Mouse (Mus musculus): Measurements from ENCODE around the gene Map4k3. TPM values are rescaled to one million over a fixed set of nuclear protein-coding genes. Genes with fewer than 3 reads are reported as not detected.

Map4k3 gene
- polyA plus RNA-seq, 1 experiment from 2014 or later = 23.6 TPM

DNA sequence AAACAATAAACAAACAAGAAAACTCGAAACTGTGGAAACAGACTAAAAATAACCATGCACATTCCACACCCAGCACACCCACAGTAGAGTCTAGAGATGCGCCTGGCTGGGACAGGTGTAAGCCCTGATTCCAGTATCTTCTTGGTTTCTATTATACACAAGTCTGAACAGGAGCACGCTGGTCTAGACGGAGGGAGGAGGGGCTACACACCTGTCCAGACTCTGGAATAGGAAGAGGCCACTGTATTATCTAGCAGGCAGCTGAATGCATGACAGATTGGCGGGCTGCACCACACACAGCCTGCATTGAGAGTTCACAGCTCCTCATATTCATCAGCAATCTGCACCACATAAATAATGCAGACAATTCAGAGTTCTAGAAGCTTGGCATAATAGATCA is 26.6 kb downstream of the Map4k3 start:
- no peak overlapping the region for H3K9ac ChIP-seq
- H3K36me3 ChIP-seq = no peaks in the 10 kb centered on the region
- H3K4me2 ChIP-seq (replicated peaks) = no peak overlapping the region
- H3K9me3 ChIP-seq (replicated peaks) = no peaks in the 10 kb centered on the region
- no peak overlapping the region for H3K4me3 ChIP-seq (replicated peaks)
- 64% methylated on average over 5 of the region's 5 CpGs for WGBS
- ATAC-seq (ENCODE audit: insufficient number of reproducible peaks, low FRiP score, low TSS enrichment, low read depth) = no peak
- H3K27me3 ChIP-seq = no peaks in the 10 kb centered on the region
- no peak overlapping the region for H3K27ac ChIP-seq (replicated peaks)
- H3K4me1 ChIP-seq = peaks cover 45% of the 10 kb centered on the region

GRCm38 (mm10) chr17:80698930-80699329 is 29.4 kb downstream of the Map4k3 start:
- Histone ChIP-seq H3K27ac (replicated peaks) (no peak overlapping the region), H3K36me3 (no peaks in the 10 kb centered on the region), H3K9me3 (replicated peaks) (no peaks in the 10 kb centered on the region), H3K9ac (no peak overlapping the region), H3K4me2 (replicated peaks) (no peak overlapping the region), H3K4me1 (peaks cover 30% of the 10 kb centered on the region), H3K27me3 (no peaks in the 10 kb centered on the region), H3K4me3 (replicated peaks) (no peak overlapping the region)
- WGBS = 35% methylated on average over 7 of the region's 7 CpGs
- ATAC-seq (ENCODE audit: insufficient number of reproducible peaks, low FRiP score, low TSS enrichment, low read depth) = no peak

- H3K27me3 ChIP-seq = no peaks in the 10 kb centered on the region
- no peak overlapping the region for H3K4me2 ChIP-seq (replicated peaks)
- peaks cover 34% of the 10 kb centered on the region for H3K4me1 ChIP-seq
- no peak for ATAC-seq (ENCODE audit: insufficient number of reproducible peaks, low FRiP score, low TSS enrichment, low read depth)
- 59% methylated on average over 12 of the region's 12 CpGs for WGBS
- H3K36me3 ChIP-seq = no peaks in the 10 kb centered on the region
- no peak overlapping the region for H3K9ac ChIP-seq
- H3K9me3 ChIP-seq (replicated peaks) = no peaks in the 10 kb centered on the region
- H3K4me3 ChIP-seq (replicated peaks) = no peak overlapping the region
- no peak overlapping the region for H3K27ac ChIP-seq (replicated peaks)
These were observed 29.9 kb downstream of the Map4k3 start for GRCm38 (mm10) chr17:80698191-80698901.

DNA sequence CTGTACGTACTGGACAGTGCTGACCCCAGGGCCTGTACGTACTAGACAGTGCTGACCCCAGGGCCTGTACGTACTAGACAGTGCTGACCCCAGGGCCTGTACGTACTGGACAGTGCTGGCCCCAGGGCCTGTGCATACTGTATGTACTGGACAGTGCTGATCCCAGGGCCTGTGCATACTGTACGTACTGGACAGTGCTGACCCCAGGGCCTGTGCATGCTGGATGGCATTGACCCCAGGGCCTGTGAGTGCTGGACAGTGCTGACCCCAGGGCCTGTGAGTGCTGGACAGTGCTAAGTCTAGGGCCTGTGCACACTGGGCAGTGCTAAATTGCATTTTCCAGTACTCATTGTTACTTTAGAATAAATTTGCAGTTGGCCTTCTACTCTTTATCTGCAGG is 31.3 kb downstream of the Map4k3 start:
- no peak overlapping the region for H3K4me2 ChIP-seq (replicated peaks)
- H3K9ac ChIP-seq = no peak overlapping the region
- H3K27me3 ChIP-seq = no peaks in the 10 kb centered on the region
- no peak overlapping the region for H3K4me3 ChIP-seq (replicated peaks)
- no peaks in the 10 kb centered on the region for H3K36me3 ChIP-seq
- WGBS = 90% methylated on average over 5 of the region's 5 CpGs
- H3K4me1 ChIP-seq = peaks cover 34% of the 10 kb centered on the region
- no peaks in the 10 kb centered on the region for H3K9me3 ChIP-seq (replicated peaks)
- no peak overlapping the region for H3K27ac ChIP-seq (replicated peaks)
- no peak for ATAC-seq (ENCODE audit: insufficient number of reproducible peaks, low FRiP score, low TSS enrichment, low read depth)

- WGBS = 81% methylated on average over 6 of the region's 6 CpGs
- no peak for ATAC-seq (ENCODE audit: insufficient number of reproducible peaks, low FRiP score, low TSS enrichment, low read depth)
- H3K4me1 ChIP-seq = peaks cover 30% of the 10 kb centered on the region
- no peak overlapping the region for H3K4me3 ChIP-seq (replicated peaks)
- H3K4me2 ChIP-seq (replicated peaks) = no peak overlapping the region
- no peaks in the 10 kb centered on the region for H3K27me3 ChIP-seq
- H3K9me3 ChIP-seq (replicated peaks) = no peaks in the 10 kb centered on the region
- no peak overlapping the region for H3K9ac ChIP-seq
- no peak overlapping the region for H3K27ac ChIP-seq (replicated peaks)
- H3K36me3 ChIP-seq = no peaks in the 10 kb centered on the region
These were observed 32.1 kb downstream of the Map4k3 start for GRCm38 (mm10) chr17:80696210-80696609.

DNA sequence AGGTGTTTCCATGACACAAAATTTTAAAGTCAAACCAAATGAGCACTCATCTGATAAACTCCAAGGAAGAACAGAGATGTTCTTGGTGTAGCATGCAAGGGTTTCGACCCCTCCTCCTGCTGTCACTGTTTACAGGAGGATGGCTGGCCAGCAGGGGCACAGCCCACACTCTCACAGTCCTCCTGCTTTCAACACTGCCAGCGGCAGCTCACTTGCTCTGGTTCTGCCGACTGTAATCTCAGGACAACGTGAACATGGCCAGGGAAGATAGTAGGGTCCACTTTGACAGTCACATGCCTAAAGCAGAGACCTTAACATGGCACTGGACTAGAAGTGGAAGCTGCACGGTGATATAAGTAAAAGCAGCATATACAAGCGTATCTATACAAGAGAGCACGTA is 34.6 kb downstream of the Map4k3 start:
- H3K4me1 ChIP-seq = peaks cover 21% of the 10 kb centered on the region
- WGBS = 69% methylated on average over 7 of the region's 7 CpGs
- ATAC-seq (ENCODE audit: insufficient number of reproducible peaks, low FRiP score, low TSS enrichment, low read depth) = no peak
- no peak overlapping the region for H3K4me3 ChIP-seq (replicated peaks)
- H3K27ac ChIP-seq (replicated peaks) = no peak overlapping the region
- no peaks in the 10 kb centered on the region for H3K27me3 ChIP-seq
- H3K9ac ChIP-seq = no peak overlapping the region
- H3K36me3 ChIP-seq = no peaks in the 10 kb centered on the region
- no peak overlapping the region for H3K4me2 ChIP-seq (replicated peaks)
- H3K9me3 ChIP-seq (replicated peaks) = no peaks in the 10 kb centered on the region

DNA sequence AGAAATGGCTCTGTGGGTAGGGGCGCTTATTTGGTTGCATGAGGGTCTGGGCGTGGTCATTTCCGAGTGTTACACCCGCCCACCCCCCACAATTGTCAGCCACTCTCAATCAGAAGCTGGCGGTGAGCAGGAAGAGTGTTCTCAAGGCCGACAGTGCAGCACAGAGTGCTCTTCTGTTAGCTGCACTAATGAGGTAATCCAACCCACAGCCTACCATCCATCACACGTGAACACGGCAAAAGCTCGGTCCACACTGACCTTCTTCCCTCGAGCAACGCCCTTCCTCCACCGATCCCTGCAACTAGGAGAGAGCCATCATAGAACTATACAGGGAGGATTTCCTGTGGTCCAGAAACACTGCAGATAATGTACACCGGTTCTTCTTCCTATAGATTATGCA is 36.1 kb downstream of the Map4k3 start:
- Histone ChIP-seq H3K36me3 (no peaks in the 10 kb centered on the region), H3K27me3 (no peaks in the 10 kb centered on the region), H3K27ac (replicated peaks) (no peak overlapping the region), H3K9me3 (replicated peaks) (no peaks in the 10 kb centered on the region), H3K9ac (no peak overlapping the region), H3K4me3 (replicated peaks) (no peak overlapping the region), H3K4me1 (peaks cover 12% of the 10 kb centered on the region; the same call in 1 of the 2 replicates), H3K4me2 (replicated peaks) (no peak overlapping the region)
- ATAC-seq (ENCODE audit: insufficient number of reproducible peaks, low FRiP score, low TSS enrichment, low read depth) = no peak
- WGBS = 80% methylated on average over 13 of the region's 13 CpGs

DNA sequence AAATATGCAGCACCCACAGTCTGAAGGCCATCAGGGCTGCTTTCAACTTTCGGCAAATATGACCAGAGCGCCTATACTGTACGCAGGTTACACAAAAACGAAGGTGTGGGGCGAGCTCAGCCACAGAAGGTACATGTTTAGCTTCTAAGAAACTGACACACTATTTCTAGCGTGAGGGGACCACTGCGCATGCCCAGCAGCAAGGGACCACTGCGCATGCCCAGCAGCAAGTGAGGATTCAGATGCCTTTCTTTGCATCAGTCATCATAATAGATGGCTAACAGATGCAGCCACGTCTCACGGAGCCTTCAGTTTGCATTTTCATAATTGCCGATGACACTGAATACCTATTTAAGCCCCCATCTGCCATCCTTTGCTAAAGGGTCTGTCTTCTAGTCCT is 39.6 kb downstream of the Map4k3 start:
- no peak for ATAC-seq (ENCODE audit: insufficient number of reproducible peaks, low FRiP score, low TSS enrichment, low read depth)
- Histone ChIP-seq H3K36me3 (no peaks in the 10 kb centered on the region), H3K4me3 (replicated peaks) (no peak overlapping the region), H3K4me2 (replicated peaks) (no peak overlapping the region), H3K27ac (replicated peaks) (no peak overlapping the region), H3K9me3 (replicated peaks) (no peaks in the 10 kb centered on the region), H3K4me1 (peaks cover 9% of the 10 kb centered on the region; the same call in 1 of the 2 replicates), H3K27me3 (no peaks in the 10 kb centered on the region), H3K9ac (no peak overlapping the region)
- 84% methylated on average over 11 of the region's 11 CpGs for WGBS

DNA sequence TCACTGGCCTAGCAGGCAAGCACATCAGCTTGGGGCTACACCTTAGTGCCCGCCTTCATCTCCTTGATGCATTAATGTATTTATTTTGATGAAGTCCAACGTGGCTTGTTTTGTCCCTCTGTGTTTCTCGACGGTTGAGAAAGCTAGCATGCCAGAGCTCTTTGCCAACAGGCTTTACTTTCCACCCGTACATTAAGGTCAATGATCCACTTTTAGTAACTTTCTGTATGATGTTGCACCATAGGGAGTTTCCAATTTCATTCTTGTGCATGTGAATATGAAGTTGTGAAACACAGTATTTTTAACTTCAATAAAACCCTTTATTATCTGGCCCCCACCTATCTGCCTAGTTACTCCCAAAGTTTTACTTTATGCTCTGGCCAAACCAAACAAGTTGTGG is 42.2 kb downstream of the Map4k3 start:
- ATAC-seq (ENCODE audit: insufficient number of reproducible peaks, low FRiP score, low TSS enrichment, low read depth) = no peak; the same call in 1 of the 2 replicates
- H3K9ac ChIP-seq = no peak overlapping the region
- H3K4me3 ChIP-seq (replicated peaks) = no peak overlapping the region
- 70% methylated on average over 5 of the region's 5 CpGs for WGBS
- no peak overlapping the region for H3K4me2 ChIP-seq (replicated peaks)
- H3K9me3 ChIP-seq (replicated peaks) = no peaks in the 10 kb centered on the region
- no peaks in the 10 kb centered on the region for H3K27me3 ChIP-seq
- H3K27ac ChIP-seq (replicated peaks) = 0 out of 2 replicates have a peak overlapping the region, but pooled peaks have one; percentile 34
- H3K4me1 ChIP-seq = peaks cover 9% of the 10 kb centered on the region; the same call in 1 of the 2 replicates
- H3K36me3 ChIP-seq = no peaks in the 10 kb centered on the region

DNA sequence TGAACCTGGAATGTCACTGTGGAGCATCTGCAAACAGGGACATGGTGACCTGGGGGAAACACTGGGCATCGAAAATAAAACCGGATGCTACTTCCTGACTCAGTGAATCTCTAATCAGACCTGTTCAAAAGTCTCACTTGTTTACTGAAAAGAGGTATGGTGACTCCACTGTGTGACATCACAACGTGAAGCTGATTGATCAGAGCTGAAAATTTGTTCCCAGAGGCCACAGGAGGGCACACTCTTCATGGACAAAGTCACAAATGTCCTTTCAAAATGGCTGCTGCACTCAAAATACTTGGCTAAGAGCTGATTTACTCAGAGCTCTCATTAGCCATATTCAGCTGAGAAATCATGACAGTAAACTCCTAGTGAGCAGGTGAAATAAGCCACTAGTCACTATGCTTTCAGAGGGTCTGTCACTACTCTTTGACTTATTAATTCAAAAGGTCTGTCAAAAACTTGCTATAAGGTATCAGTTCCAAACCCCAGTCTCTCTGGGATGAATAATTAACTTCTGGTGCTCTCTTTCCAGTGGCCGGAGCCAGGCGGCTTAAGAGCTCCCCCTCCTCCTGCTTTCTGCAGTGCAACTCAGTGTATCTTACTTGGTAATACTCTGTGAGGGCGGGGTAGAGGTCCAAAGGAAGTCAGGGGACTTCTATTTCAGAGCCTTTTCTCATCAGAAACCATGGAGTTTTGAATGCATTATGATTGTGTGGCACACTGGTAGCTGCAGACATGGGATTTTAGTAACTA is 44.3 kb downstream of the Map4k3 start:
- no peak for ATAC-seq (ENCODE audit: insufficient number of reproducible peaks, low FRiP score, low TSS enrichment, low read depth)
- H3K4me3 ChIP-seq (replicated peaks) = no peak overlapping the region
- WGBS = 48% methylated on average over 6 of the region's 6 CpGs
- H3K27me3 ChIP-seq = no peaks in the 10 kb centered on the region
- H3K27ac ChIP-seq (replicated peaks) = no peak overlapping the region
- H3K4me2 ChIP-seq (replicated peaks) = no peak overlapping the region
- H3K9me3 ChIP-seq (replicated peaks) = no peaks in the 10 kb centered on the region
- no peaks in the 10 kb centered on the region for H3K36me3 ChIP-seq
- peaks cover 9% of the 10 kb centered on the region; the same call in 1 of the 2 replicates for H3K4me1 ChIP-seq
- no peak overlapping the region for H3K9ac ChIP-seq

DNA sequence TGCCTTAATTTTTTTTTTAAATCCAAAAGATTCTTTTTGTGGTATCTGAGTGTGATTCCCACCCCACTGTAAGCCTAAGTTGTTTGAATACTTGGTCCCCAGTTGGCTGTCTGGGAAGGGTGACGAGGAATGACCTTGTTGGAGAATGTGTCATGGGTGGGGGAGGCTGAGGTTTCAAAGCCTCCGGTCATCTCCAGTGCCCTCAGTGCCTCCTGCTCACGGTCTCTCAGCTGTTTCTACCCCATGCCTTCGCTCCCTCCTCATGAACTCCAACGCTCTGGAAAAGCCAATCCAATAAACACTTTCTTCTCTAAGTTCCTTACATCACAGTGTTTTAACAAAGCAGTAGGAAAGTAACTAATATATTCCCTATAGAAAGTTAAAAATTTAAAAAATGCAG is 45.2 kb downstream of the Map4k3 start:
- Histone ChIP-seq H3K9me3 (replicated peaks) (no peaks in the 10 kb centered on the region), H3K4me3 (replicated peaks) (no peak overlapping the region), H3K27ac (replicated peaks) (no peak overlapping the region), H3K4me2 (replicated peaks) (no peak overlapping the region), H3K27me3 (no peaks in the 10 kb centered on the region), H3K4me1 (peaks cover 9% of the 10 kb centered on the region; the same call in 1 of the 2 replicates), H3K36me3 (no peaks in the 10 kb centered on the region), H3K9ac (no peak overlapping the region)
- WGBS = 74% methylated on average over 5 of the region's 5 CpGs
- no peak for ATAC-seq (ENCODE audit: insufficient number of reproducible peaks, low FRiP score, low TSS enrichment, low read depth)

Measured in embryonic facial prominence, embryonic 15.5 days (tissue).